Mouse (Mus musculus) embryonic facial prominence, embryonic 13.5 days (tissue): ENCODE data around the gene Ash1l. TPM values are rescaled to one million over a fixed set of nuclear protein-coding genes. Genes with fewer than 3 reads are reported as not detected.
"Not testable (repeated sequence)": the region's sequence is repeated elsewhere in the genome, so short reads cannot be mapped to it uniquely, and the experiment has no call there.

ENCODE experiments used
- ATAC-seq: fragments of 200-750 bp; cut with Nextera tagmentation; 2 replicates; pipeline ENCODE4 v1.8.0; 2017; ENCODE audit warnings: low read depth; ENCODE audit not compliant: insufficient number of reproducible peaks, insufficient read depth, low FRiP score, low TSS enrichment
- H3K27ac ChIP-seq: fragments of 300-500 bp; sonication (generic); 2 replicates; pipeline ENCODE4 v1.5.1; 2015; ENCODE audit warnings: moderate library complexity, mild to moderate bottlenecking, inconsistent platforms
- H3K27me3 ChIP-seq: fragments of 300-500 bp; sonication (generic); 2 replicates; pipeline ENCODE4 v1.6.1; 2015; ENCODE audit warnings: mild to moderate bottlenecking, inconsistent platforms
- H3K36me3 ChIP-seq: fragments of 300-500 bp; sonication (generic); 2 replicates; pipeline ENCODE4 v1.6.1; 2015; ENCODE audit warnings: mild to moderate bottlenecking, inconsistent platforms
- H3K4me1 ChIP-seq: fragments of 300-500 bp; sonication (generic); 2 replicates; pipeline ENCODE4 v1.6.1; 2015; ENCODE audit warnings: inconsistent platforms
- H3K4me2 ChIP-seq: fragments of 300-500 bp; sonication (generic); 2 replicates; pipeline ENCODE4 v1.6.1; 2015; ENCODE audit warnings: moderate library complexity, mild to moderate bottlenecking, inconsistent platforms
- H3K4me3 ChIP-seq: fragments of 300-500 bp; sonication (generic); 2 replicates; pipeline ENCODE4 v1.5.1; 2015; ENCODE audit warnings: mild to moderate bottlenecking, inconsistent platforms
- H3K9ac ChIP-seq: fragments of 300-500 bp; sonication (generic); 2 replicates; pipeline ENCODE4 v1.6.1; 2015; ENCODE audit warnings: mild to moderate bottlenecking, inconsistent platforms
- H3K9me3 ChIP-seq: fragments of 300-500 bp; sonication (generic); 2 replicates; pipeline ENCODE4 v1.6.1; 2016; ENCODE audit warnings: inconsistent platforms
- WGBS: fragments of 180-500 bp; shearing (Covaris S2); methylation state at CpG from one replicate; pipeline ENCODE4 v1.1.7; 2015; ENCODE audit warnings: mixed read lengths; 5-methylcytosine and 5-hydroxymethylcytosine counted together
- polyA plus RNA-seq: library from polyadenylated mRNA; unstranded; fragments of >200 nt; fragmentation: Nextera tagmentation; extraction: Ambion mirVana; gene quantifications from 2 replicates; pipeline ENCODE4 v1.2.1, GENCODE M21; 2015

The Ash1l gene
- polyA plus RNA-seq, 1 experiment from 2014 or later: 29.4 TPM

GRCm38 (mm10) chr3:88963211-88963610 lies 12.8 kb downstream of the Ash1l start:
- H3K36me3 ChIP-seq: peaks cover 19% of the 10 kb centered on the region
- H3K9me3 ChIP-seq, H3K4me1 ChIP-seq, H3K9ac ChIP-seq, ATAC-seq, H3K27ac ChIP-seq, H3K27me3 ChIP-seq, H3K4me3 ChIP-seq, H3K4me2 ChIP-seq: not testable (repeated sequence)

DNA sequence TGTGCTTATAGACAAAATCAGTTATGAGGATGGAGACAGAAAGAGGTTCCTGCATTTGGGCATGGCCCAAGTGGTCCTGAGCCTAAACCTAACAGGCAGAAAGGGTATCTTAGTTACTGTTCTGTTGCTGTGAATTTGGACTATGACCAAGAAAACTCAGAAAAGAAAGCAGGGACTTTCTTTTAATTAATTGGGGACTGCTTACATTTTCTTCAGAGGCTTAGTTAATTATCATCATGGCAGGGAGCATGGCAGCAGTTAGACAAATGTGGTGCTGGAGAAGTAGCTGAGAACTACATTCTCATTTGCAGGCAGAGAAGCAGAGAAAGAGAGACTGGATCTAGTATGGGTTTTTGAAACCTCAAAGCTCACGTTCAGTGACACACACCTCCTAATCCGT lies 24.6 kb downstream of the Ash1l start:
- H3K4me2 ChIP-seq: no peak overlapping the region
- H3K27ac ChIP-seq: no peak overlapping the region
- H3K4me1 ChIP-seq: no peaks in the 10 kb centered on the region
- WGBS: 92% methylated on average over 2 of the region's 2 CpGs
- H3K36me3 ChIP-seq: 0 out of 2 replicates have a peak, but pooled peaks cover 5% of the 10 kb centered on the region
- H3K9ac ChIP-seq: no peak overlapping the region
- no peaks in the 10 kb centered on the region for H3K27me3 ChIP-seq
- H3K9me3 ChIP-seq: 0 out of 2 replicates have a peak, but pooled peaks cover 4% of the 10 kb centered on the region
- no peak overlapping the region for H3K4me3 ChIP-seq
- no peak for ATAC-seq

DNA sequence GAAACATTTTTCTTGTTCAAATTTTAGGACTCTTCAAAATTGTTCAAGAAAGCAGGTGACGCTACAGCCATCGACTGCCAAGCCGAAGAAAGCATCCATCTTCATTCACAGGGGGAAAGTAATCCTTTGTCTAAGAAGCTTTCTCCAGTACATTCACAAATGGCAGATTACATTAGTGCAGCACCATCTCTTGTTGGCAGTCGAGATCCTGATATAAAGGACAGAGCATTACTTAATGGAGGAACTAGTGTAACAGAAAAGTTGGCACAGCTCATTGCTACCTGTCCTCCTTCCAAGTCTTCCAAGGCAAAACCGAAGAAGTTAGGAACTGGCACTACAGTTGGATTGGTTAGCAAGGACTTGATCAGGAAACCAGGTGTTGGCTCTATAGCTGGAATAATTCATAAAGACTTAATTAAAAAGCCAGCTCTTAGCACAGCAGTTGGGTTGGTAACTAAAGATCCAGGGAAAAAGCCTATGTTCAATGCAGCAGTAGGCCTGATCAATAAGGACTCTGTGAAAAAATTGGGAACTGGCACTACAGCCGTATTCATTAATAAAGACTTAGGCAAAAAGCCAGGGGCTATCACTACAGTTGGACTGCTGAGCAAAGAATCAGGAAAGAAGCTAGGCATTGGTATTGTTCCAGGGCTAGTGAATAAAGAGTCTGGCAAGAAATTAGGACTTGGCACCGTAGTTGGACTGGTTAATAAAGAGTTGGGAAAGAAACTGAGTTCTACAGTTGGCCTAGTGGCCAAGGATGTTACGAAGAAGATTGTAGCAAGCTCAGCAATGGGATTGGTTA lies 31.0 kb downstream of the Ash1l start:
- H3K27ac ChIP-seq: no peak overlapping the region
- no peaks in the 10 kb centered on the region for H3K27me3 ChIP-seq
- H3K9ac ChIP-seq: no peak overlapping the region
- no peaks in the 10 kb centered on the region for H3K4me1 ChIP-seq
- ATAC-seq: no peak
- H3K9me3 ChIP-seq: 0 out of 2 replicates have a peak, but pooled peaks cover 4% of the 10 kb centered on the region
- 96% methylated on average over 8 of the region's 8 CpGs for WGBS
- peaks cover 50% of the 10 kb centered on the region for H3K36me3 ChIP-seq
- H3K4me2 ChIP-seq: no peak overlapping the region
- no peak overlapping the region for H3K4me3 ChIP-seq

GRCm38 (mm10) chr3:88983921-88984381 lies 33.5 kb downstream of the Ash1l start:
- ATAC-seq: no peak
- Histone ChIP-seq H3K9me3 (no peaks in the 10 kb centered on the region), H3K36me3 (peaks cover 50% of the 10 kb centered on the region), H3K9ac (no peak overlapping the region), H3K27ac (no peak overlapping the region), H3K4me1 (no peaks in the 10 kb centered on the region), H3K27me3 (no peaks in the 10 kb centered on the region), H3K4me2 (no peak overlapping the region), H3K4me3 (no peak overlapping the region)
- WGBS: 76% methylated on average over 4 of the region's 4 CpGs

DNA sequence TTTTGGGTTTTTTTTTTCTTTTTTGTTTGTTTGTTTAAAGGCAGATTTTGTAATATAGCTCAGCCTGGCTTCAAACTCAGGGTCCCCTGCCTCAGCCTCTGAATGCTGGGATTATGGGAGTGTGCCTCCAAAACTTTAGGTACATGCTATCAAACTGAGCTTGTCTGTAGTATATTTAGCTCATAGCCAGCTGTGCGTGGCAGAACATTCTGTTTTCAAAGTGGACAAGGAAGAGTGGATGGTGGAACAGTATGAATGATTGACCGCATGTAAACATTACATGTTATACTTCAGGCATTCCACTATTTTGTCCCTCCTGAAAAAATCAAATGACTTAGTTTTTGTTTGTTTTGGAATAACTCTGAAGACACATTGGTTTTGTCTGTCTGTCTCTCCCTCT lies 42.4 kb downstream of the Ash1l start:
- no peak overlapping the region for H3K4me3 ChIP-seq

GRCm38 (mm10) chr3:89001536-89001935 lies 51.1 kb downstream of the Ash1l start:
- H3K27me3 ChIP-seq: no peaks in the 10 kb centered on the region
- no peak for ATAC-seq
- no peak overlapping the region for H3K4me3 ChIP-seq
- no peaks in the 10 kb centered on the region for H3K4me1 ChIP-seq
- peaks cover 55% of the 10 kb centered on the region for H3K36me3 ChIP-seq
- H3K9ac ChIP-seq: no peak overlapping the region
- no peaks in the 10 kb centered on the region for H3K9me3 ChIP-seq
- H3K27ac ChIP-seq: no peak overlapping the region
- no peak overlapping the region for H3K4me2 ChIP-seq
- 94% methylated on average over 7 of the region's 7 CpGs for WGBS

More for the DNA sequence above, 42.4 kb downstream of the Ash1l start:
- H3K27me3 ChIP-seq: no peaks in the 10 kb centered on the region
- H3K9me3 ChIP-seq: no peaks in the 10 kb centered on the region
- 95% methylated on average over 2 of the region's 2 CpGs for WGBS
- no peak overlapping the region for H3K27ac ChIP-seq
- no peak overlapping the region for H3K9ac ChIP-seq
- H3K4me1 ChIP-seq: no peaks in the 10 kb centered on the region
- peaks cover 17% of the 10 kb centered on the region for H3K36me3 ChIP-seq
- H3K4me2 ChIP-seq: no peak overlapping the region
- ATAC-seq: no peak

- WGBS: 92% methylated on average over 5 of the region's 5 CpGs
- ATAC-seq, H3K9me3 ChIP-seq, H3K4me1 ChIP-seq, H3K27me3 ChIP-seq, H3K4me3 ChIP-seq, H3K27ac ChIP-seq, H3K4me2 ChIP-seq, H3K9ac ChIP-seq: not testable (repeated sequence)
- H3K36me3 ChIP-seq: peaks cover 78% of the 10 kb centered on the region
Measured at GRCm38 (mm10) chr3:89030896-89031295, 80.5 kb downstream of the Ash1l start.

DNA sequence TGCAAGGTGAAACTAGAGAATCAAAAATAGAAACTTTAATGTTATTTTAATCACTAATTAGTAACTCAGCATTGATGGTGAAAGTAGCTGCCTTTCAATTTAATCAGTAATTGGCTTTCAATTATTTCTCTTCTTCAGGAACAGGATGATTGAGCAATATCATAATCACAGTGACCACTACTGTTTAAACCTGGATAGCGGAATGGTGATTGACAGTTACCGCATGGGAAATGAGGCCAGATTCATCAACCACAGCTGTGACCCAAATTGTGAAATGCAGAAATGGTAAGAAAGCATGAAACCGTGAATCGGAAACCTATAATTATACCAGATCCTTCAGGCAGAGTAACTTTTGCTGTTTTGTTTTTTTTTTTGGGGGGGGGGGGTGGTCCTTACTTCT lies 92.9 kb downstream of the Ash1l start:
- no peak for ATAC-seq
- H3K36me3 ChIP-seq: peaks cover 81% of the 10 kb centered on the region
- WGBS: 88% methylated on average over 4 of the region's 4 CpGs
- no peak overlapping the region for H3K4me2 ChIP-seq
- H3K9ac ChIP-seq: no peak overlapping the region
- no peaks in the 10 kb centered on the region for H3K9me3 ChIP-seq
- H3K27ac ChIP-seq: no peak overlapping the region
- H3K4me3 ChIP-seq: no peak overlapping the region
- no peaks in the 10 kb centered on the region for H3K4me1 ChIP-seq
- no peaks in the 10 kb centered on the region for H3K27me3 ChIP-seq

- Histone ChIP-seq H3K36me3 (peaks cover 92% of the 10 kb centered on the region), H3K27ac (no peak overlapping the region), H3K27me3 (no peaks in the 10 kb centered on the region), H3K9ac (no peak overlapping the region), H3K4me2 (no peak overlapping the region), H3K4me1 (no peaks in the 10 kb centered on the region), H3K4me3 (no peak overlapping the region), H3K9me3 (no peaks in the 10 kb centered on the region)
- 95% methylated on average over 9 of the region's 9 CpGs for WGBS
- no peak for ATAC-seq
Measured at GRCm38 (mm10) chr3:89058361-89058760, 107.9 kb downstream of the Ash1l start.

- no peak overlapping the region for H3K27ac ChIP-seq
- no peaks in the 10 kb centered on the region for H3K4me1 ChIP-seq
- no peak overlapping the region for H3K4me2 ChIP-seq
- ATAC-seq: no peak
- H3K27me3 ChIP-seq: no peaks in the 10 kb centered on the region
- no peak overlapping the region for H3K4me3 ChIP-seq
- H3K9me3 ChIP-seq: no peaks in the 10 kb centered on the region
- peaks cover 92% of the 10 kb centered on the region for H3K36me3 ChIP-seq
- H3K9ac ChIP-seq: no peak overlapping the region
- 82% methylated on average over 3 of the region's 3 CpGs for WGBS
Measured at GRCm38 (mm10) chr3:89058783-89059182, 108.4 kb downstream of the Ash1l start.

GRCm38 (mm10) chr3:89061696-89062095 lies 111.3 kb downstream of the Ash1l start:
- Histone ChIP-seq H3K4me1 (no peaks in the 10 kb centered on the region), H3K27me3 (no peaks in the 10 kb centered on the region), H3K9ac (no peak overlapping the region), H3K36me3 (peaks cover 90% of the 10 kb centered on the region), H3K9me3 (no peaks in the 10 kb centered on the region), H3K4me3 (no peak overlapping the region), H3K27ac (no peak overlapping the region), H3K4me2 (no peak overlapping the region)
- WGBS: 86% methylated on average over 3 of the region's 3 CpGs
- ATAC-seq: no peak

DNA sequence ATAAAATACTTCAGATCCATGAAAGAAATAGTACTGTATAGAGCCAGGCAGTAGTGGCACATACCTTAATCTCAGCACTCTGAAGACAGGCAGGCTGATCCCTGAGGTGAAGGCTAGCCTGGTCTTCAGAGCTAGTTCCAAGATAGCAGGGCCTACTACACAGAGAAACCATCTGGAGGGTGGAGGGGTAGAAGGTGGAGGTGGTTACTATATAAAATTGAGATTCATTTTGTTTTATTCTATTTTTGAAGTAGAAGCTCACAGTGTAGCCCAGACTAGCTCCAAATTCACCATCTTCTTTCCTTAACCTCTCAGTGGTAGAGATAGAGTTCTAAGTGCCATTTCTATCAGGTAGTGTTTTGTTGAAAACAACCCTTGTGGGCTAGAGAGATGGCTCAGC lies 116.8 kb downstream of the Ash1l start:
- H3K4me1 ChIP-seq: no peaks in the 10 kb centered on the region
- H3K36me3 ChIP-seq: peaks cover 95% of the 10 kb centered on the region
- H3K4me3 ChIP-seq: no peak overlapping the region
- H3K27me3 ChIP-seq: no peaks in the 10 kb centered on the region
- no peak for ATAC-seq
- H3K9ac ChIP-seq: no peak overlapping the region
- no peaks in the 10 kb centered on the region for H3K9me3 ChIP-seq
- no peak overlapping the region for H3K4me2 ChIP-seq
- H3K27ac ChIP-seq: no peak overlapping the region
